Mouse (Mus musculus) limb, embryonic 15.5 days (tissue): ENCODE results near the gene Snx22. TPM values are rescaled to one million over a fixed set of nuclear protein-coding genes. Genes with fewer than 3 reads are reported as not detected.

Source experiments
- ATAC-seq: fragments of 200-750 bp; cut with Nextera tagmentation; 2 replicates; pipeline ENCODE4 v1.8.0; 2017; ENCODE audit warnings: low read depth, moderate TSS enrichment; ENCODE audit not compliant: insufficient number of reproducible peaks, low FRiP score, low TSS enrichment
- H3K27ac ChIP-seq: fragments of 300-500 bp; sonication (generic); 2 replicates; pipeline ENCODE4 v1.5.1; 2015; ENCODE audit warnings: moderate library complexity, mild to moderate bottlenecking, inconsistent platforms
- H3K27me3 ChIP-seq: fragments of 300-500 bp; sonication (generic); 2 replicates; pipeline ENCODE4 v1.6.1; 2015; ENCODE audit warnings: inconsistent platforms
- H3K36me3 ChIP-seq: fragments of 300-500 bp; sonication (generic); 2 replicates; pipeline ENCODE4 v1.6.1; 2015; ENCODE audit warnings: inconsistent platforms
- H3K4me1 ChIP-seq: fragments of 300-500 bp; sonication (generic); 2 replicates; pipeline ENCODE4 v1.6.1; 2015; ENCODE audit warnings: inconsistent platforms
- H3K4me2 ChIP-seq: fragments of 300-500 bp; sonication (generic); 2 replicates; pipeline ENCODE4 v1.6.1; 2015; ENCODE audit warnings: mild to moderate bottlenecking, inconsistent platforms
- H3K4me3 ChIP-seq: fragments of 300-500 bp; sonication (generic); 2 replicates; pipeline ENCODE4 v1.5.1; 2015; ENCODE audit warnings: mild to moderate bottlenecking, inconsistent platforms
- H3K9ac ChIP-seq: fragments of 300-500 bp; sonication (generic); 2 replicates; pipeline ENCODE4 v1.6.1; 2015; ENCODE audit warnings: inconsistent platforms
- H3K9me3 ChIP-seq: fragments of 300-500 bp; sonication (generic); 2 replicates; pipeline ENCODE4 v1.6.1; 2016; ENCODE audit warnings: inconsistent platforms
- WGBS: fragments of 180-500 bp; shearing (Covaris S2); methylation state at CpG from one replicate; pipeline ENCODE4 v1.1.7; 2015; 5-methylcytosine and 5-hydroxymethylcytosine counted together
- polyA plus RNA-seq: library from polyadenylated mRNA; unstranded; fragments of >200 nt; fragmentation: Nextera tagmentation; extraction: Ambion mirVana; gene quantifications from 2 replicates; pipeline ENCODE4 v1.2.1, GENCODE M21; 2015

Snx22 gene
- polyA plus RNA-seq, 1 experiment from 2014 or later, result 2.7 TPM

- Histone ChIP-seq H3K9ac (no peak overlapping the region), H3K27me3 (no peaks in the 10 kb centered on the region), H3K4me3 (no peak overlapping the region), H3K27ac (no peak overlapping the region), H3K4me1 (peaks cover 4% of the 10 kb centered on the region; the same call in 1 of the 2 replicates), H3K4me2 (no peak overlapping the region), H3K9me3 (no peaks in the 10 kb centered on the region), H3K36me3 (peaks cover 93% of the 10 kb centered on the region)
- 0 out of 2 replicates have a peak, but pooled peaks have one; percentile 38 for ATAC-seq
- 78% methylated on average over 13 of the region's 13 CpGs for WGBS
These were observed 21.2 kb upstream of the Snx22 start for GRCm38 (mm10) chr9:66090593-66091244.

GRCm38 (mm10) chr9:66088411-66088810, 18.9 kb upstream of the Snx22 start:
- Histone ChIP-seq H3K9me3 (no peaks in the 10 kb centered on the region), H3K4me2 (no peak overlapping the region), H3K4me1 (peaks cover 4% of the 10 kb centered on the region; the same call in 1 of the 2 replicates), H3K27me3 (no peaks in the 10 kb centered on the region), H3K9ac (no peak overlapping the region), H3K27ac (no peak overlapping the region), H3K36me3 (peaks cover 73% of the 10 kb centered on the region), H3K4me3 (no peak overlapping the region)
- WGBS, result 44% methylated on average over 4 of the region's 4 CpGs
- ATAC-seq, result no peak; the same call in 1 of the 2 replicates

GRCm38 (mm10) chr9:66087062-66087461, 17.5 kb upstream of the Snx22 start:
- Histone ChIP-seq H3K9ac (no peak overlapping the region), H3K4me3 (no peak overlapping the region), H3K4me1 (peaks cover 4% of the 10 kb centered on the region; the same call in 1 of the 2 replicates), H3K27me3 (no peaks in the 10 kb centered on the region), H3K9me3 (no peaks in the 10 kb centered on the region), H3K4me2 (no peak overlapping the region), H3K36me3 (peaks cover 59% of the 10 kb centered on the region), H3K27ac (no peak overlapping the region)
- WGBS, result 89% methylated on average over 7 of the region's 7 CpGs
- ATAC-seq, result no peak

- Histone ChIP-seq H3K4me1 (peaks cover 4% of the 10 kb centered on the region; the same call in 1 of the 2 replicates), H3K9ac (no peak overlapping the region), H3K4me3 (no peak overlapping the region), H3K27ac (no peak overlapping the region), H3K9me3 (no peaks in the 10 kb centered on the region), H3K4me2 (no peak overlapping the region), H3K27me3 (no peaks in the 10 kb centered on the region), H3K36me3 (peaks cover 34% of the 10 kb centered on the region)
- WGBS, result 77% methylated on average over 3 of the region's 3 CpGs
- ATAC-seq, result no peak
These were observed 14.7 kb upstream of the Snx22 start for GRCm38 (mm10) chr9:66084171-66084570.

- no peak for ATAC-seq
- peaks cover 12% of the 10 kb centered on the region; the same call in 1 of the 2 replicates for H3K36me3 ChIP-seq
- no peaks in the 10 kb centered on the region for H3K27me3 ChIP-seq
- no peak overlapping the region for H3K9ac ChIP-seq
- H3K4me3 ChIP-seq, result no peak overlapping the region
- 0 out of 2 replicates have a peak, but pooled peaks cover 5% of the 10 kb centered on the region for H3K4me1 ChIP-seq
- H3K27ac ChIP-seq, result no peak overlapping the region
- 82% methylated on average over 4 of the region's 4 CpGs for WGBS
- H3K9me3 ChIP-seq, result no peaks in the 10 kb centered on the region
- no peak overlapping the region for H3K4me2 ChIP-seq
These were observed 12.5 kb upstream of the Snx22 start for GRCm38 (mm10) chr9:66081999-66082398.

- 75% methylated on average over 3 of the region's 3 CpGs for WGBS
These were observed 11.4 kb upstream of the Snx22 start for GRCm38 (mm10) chr9:66080804-66081459.

GRCm38 (mm10) chr9:66078493-66078892, 9.0 kb upstream of the Snx22 start:
- H3K4me1 ChIP-seq, result 0 out of 2 replicates have a peak, but pooled peaks cover 5% of the 10 kb centered on the region
- H3K36me3 ChIP-seq, result no peaks in the 10 kb centered on the region
- peak; percentile 61; the same call in 1 of the 2 replicates for ATAC-seq
- H3K9me3 ChIP-seq, result no peaks in the 10 kb centered on the region
- peak overlapping the region; percentile 14; the same call in 1 of the 2 replicates for H3K4me2 ChIP-seq
- no peaks in the 10 kb centered on the region for H3K27me3 ChIP-seq
- 9% methylated on average over 14 of the region's 14 CpGs for WGBS
- peak overlapping the region; percentile 73 for H3K27ac ChIP-seq
- no peak overlapping the region for H3K4me3 ChIP-seq
- H3K9ac ChIP-seq, result no peak overlapping the region

More at GRCm38 (mm10) chr9:66080804-66081459, 11.4 kb upstream of the Snx22 start:
- H3K9me3 ChIP-seq, result no peaks in the 10 kb centered on the region
- H3K4me3 ChIP-seq, result no peak overlapping the region
- H3K27ac ChIP-seq, result no peak overlapping the region
- peaks cover 3% of the 10 kb centered on the region; the same call in 1 of the 2 replicates for H3K36me3 ChIP-seq
- H3K4me1 ChIP-seq, result 0 out of 2 replicates have a peak, but pooled peaks cover 5% of the 10 kb centered on the region
- no peak overlapping the region for H3K4me2 ChIP-seq
- no peaks in the 10 kb centered on the region for H3K27me3 ChIP-seq
- no peak for ATAC-seq
- H3K9ac ChIP-seq, result no peak overlapping the region

- Histone ChIP-seq H3K9me3 (no peaks in the 10 kb centered on the region), H3K36me3 (no peaks in the 10 kb centered on the region), H3K4me1 (0 out of 2 replicates have a peak, but pooled peaks cover 5% of the 10 kb centered on the region), H3K4me3 (no peak overlapping the region), H3K27me3 (no peaks in the 10 kb centered on the region), H3K9ac (no peak overlapping the region), H3K4me2 (peak overlapping the region; percentile 14; the same call in 1 of the 2 replicates), H3K27ac (peak overlapping the region; percentile 73)
- no peak for ATAC-seq
- WGBS, result 58% methylated on average over 3 of the region's 3 CpGs
These were observed 8.6 kb upstream of the Snx22 start for GRCm38 (mm10) chr9:66078072-66078471.

GRCm38 (mm10) chr9:66072754-66073153, 3.2 kb upstream of the Snx22 start:
- Histone ChIP-seq H3K4me2 (no peak overlapping the region), H3K27me3 (peaks cover 12% of the 10 kb centered on the region), H3K36me3 (no peaks in the 10 kb centered on the region), H3K4me1 (peaks cover 12% of the 10 kb centered on the region), H3K9ac (no peak overlapping the region), H3K27ac (no peak overlapping the region), H3K9me3 (no peaks in the 10 kb centered on the region), H3K4me3 (no peak overlapping the region)
- ATAC-seq, result no peak
- 79% methylated on average over 7 of the region's 7 CpGs for WGBS

GRCm38 (mm10) chr9:66070151-66070550, 632 bp upstream of the Snx22 start:
- H3K4me3 ChIP-seq, result no peak overlapping the region
- no peak for ATAC-seq
- peaks cover 12% of the 10 kb centered on the region for H3K4me1 ChIP-seq
- H3K9ac ChIP-seq, result no peak overlapping the region
- WGBS, result 84% methylated on average over 5 of the region's 5 CpGs
- no peak overlapping the region for H3K27ac ChIP-seq
- no peaks in the 10 kb centered on the region for H3K9me3 ChIP-seq
- peaks cover 18% of the 10 kb centered on the region for H3K27me3 ChIP-seq
- H3K36me3 ChIP-seq, result peaks cover 24% of the 10 kb centered on the region
- peak overlapping the region; percentile 94; the same call in 1 of the 2 replicates for H3K4me2 ChIP-seq

GRCm38 (mm10) chr9:66068971-66069391, 538 bp downstream of the Snx22 start:
- no peak overlapping the region for H3K27ac ChIP-seq
- peaks cover 18% of the 10 kb centered on the region for H3K27me3 ChIP-seq
- peak overlapping the region; percentile 46 for H3K4me3 ChIP-seq
- H3K9ac ChIP-seq, result peak overlapping the region; percentile 33
- H3K4me1 ChIP-seq, result peaks cover 12% of the 10 kb centered on the region
- no peak for ATAC-seq
- WGBS, result under 1% methylated on average over 30 of the region's 30 CpGs
- H3K36me3 ChIP-seq, result peaks cover 31% of the 10 kb centered on the region
- H3K9me3 ChIP-seq, result no peaks in the 10 kb centered on the region
- peak overlapping the region; percentile 94 for H3K4me2 ChIP-seq

GRCm38 (mm10) chr9:66068056-66068455, 1.5 kb downstream of the Snx22 start:
- WGBS, result 76% methylated on average over 4 of the region's 4 CpGs
- Histone ChIP-seq H3K27ac (no peak overlapping the region), H3K4me3 (no peak overlapping the region), H3K27me3 (peaks cover 18% of the 10 kb centered on the region), H3K4me2 (no peak overlapping the region), H3K9ac (no peak overlapping the region), H3K36me3 (peaks cover 41% of the 10 kb centered on the region), H3K9me3 (no peaks in the 10 kb centered on the region), H3K4me1 (peaks cover 12% of the 10 kb centered on the region)
- no peak for ATAC-seq
